Mouse (Mus musculus) heart, adult 9 months (tissue): ENCODE data around the gene Rubcnl.

ENCODE experiments used
- DNase-seq, 2 experiments: peaks; one replicate each; pipeline ENCODE4 v3.0.0; 2022; ENCODE audit warnings: low spot score in 2 of 2

The Rubcnl gene

GRCm38 (mm10) chr14:75017877-75018825, 2.3 kb downstream of the Rubcnl start:
- no peak for DNase-seq

- DNase-seq = no peak
These were observed 3.0 kb downstream of the Rubcnl start for GRCm38 (mm10) chr14:75018829-75019228.

GRCm38 (mm10) chr14:75020581-75021253, 4.9 kb downstream of the Rubcnl start:
- DNase-seq = no peak

- no peak for DNase-seq
These were observed 6.7 kb downstream of the Rubcnl start for GRCm38 (mm10) chr14:75022522-75022921.

- no peak for DNase-seq
These were observed 9.2 kb downstream of the Rubcnl start for GRCm38 (mm10) chr14:75024793-75025710.

DNA sequence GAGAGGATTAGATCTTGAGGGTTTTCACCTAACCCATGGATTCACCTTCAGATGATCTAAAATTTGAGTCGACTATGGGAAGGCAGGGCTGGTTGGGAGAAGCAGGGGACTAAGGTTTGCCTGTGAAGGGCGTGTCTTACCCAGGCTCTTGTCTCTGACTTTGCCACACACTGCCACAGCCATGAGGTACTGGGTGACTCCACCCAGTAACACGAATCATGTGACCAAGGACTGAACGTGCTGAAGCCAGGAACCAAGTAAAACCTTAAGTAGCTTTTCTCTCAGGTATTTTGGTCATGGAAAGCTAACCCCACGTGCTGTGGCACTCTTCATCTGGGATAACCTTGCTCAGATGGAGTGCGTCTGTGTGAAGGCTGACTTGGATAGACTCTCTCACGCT, 14.9 kb downstream of the Rubcnl start:
- no peak for DNase-seq

- DNase-seq = no peak
These were observed 16.3 kb downstream of the Rubcnl start for GRCm38 (mm10) chr14:75031999-75032575.

DNA sequence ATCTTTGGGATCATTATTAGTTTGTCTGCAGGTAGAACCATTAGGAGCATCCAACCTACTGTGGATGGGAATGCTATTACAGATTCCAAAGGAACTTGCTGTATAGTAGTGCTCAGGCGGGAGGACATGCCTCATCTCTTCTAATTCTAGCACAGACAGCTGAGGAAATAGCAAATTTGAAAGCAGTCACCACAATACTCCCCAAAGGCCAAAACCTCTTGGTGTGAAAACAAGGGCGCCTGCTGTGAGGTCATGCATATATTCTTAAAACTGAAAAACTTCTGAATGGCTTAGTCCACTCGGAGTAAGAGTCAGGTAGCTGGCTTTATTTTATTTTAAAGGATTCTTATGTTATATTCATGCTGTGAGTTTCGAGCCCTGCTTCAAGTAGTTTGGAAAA, 16.9 kb downstream of the Rubcnl start:
- DNase-seq = no peak

DNA sequence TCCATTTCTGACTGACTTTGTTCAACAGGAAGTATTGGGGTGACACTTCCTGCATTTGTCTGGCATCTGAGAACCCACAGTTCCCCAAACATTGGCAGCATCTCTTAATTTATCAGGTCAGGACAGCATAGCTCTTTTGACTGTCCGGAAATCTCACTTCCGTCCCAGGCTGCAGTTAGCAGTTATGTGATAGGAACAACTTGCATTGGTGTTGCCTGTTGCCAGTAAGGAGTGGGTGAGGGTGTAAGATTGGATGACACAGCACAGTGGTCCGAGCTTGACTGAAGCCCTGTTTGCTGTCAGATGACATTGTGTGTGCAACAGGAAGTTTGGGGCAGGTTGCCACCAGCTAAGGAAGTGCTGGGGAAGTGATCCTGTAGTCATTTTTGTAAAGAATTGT, 18.4 kb downstream of the Rubcnl start:
- peak; percentile 14 to 56 for DNase-seq

DNA sequence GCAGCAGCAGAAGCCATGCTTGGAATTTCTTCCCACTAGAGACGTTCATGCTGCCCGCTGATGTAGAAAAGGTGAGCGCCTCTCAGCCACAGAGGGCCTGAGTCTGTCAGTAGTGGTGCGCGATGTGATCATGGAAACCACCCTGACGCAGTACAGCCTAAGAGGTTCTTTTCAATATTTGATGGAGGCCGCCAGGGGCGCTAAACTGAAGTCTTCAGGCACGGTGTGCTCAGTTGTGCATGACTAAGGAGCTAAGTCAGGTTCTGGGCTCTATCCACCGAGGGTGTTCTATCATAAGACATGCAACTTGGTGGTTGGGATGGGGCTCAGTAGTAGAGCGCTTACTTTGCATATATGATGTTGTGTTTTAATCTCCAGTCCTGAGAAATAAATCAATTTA, 19.6 kb downstream of the Rubcnl start:
- DNase-seq = no peak

- peak; percentile 6 to 19 for DNase-seq
These were observed 29.4 kb downstream of the Rubcnl start for GRCm38 (mm10) chr14:75045184-75045583.

- DNase-seq = no peak
These were observed 36.6 kb downstream of the Rubcnl start for GRCm38 (mm10) chr14:75052451-75052850.

GRCm38 (mm10) chr14:75054455-75055343, 38.9 kb downstream of the Rubcnl start:
- no peak for DNase-seq

- DNase-seq = peak in 1 of 2 experiments; percentile 33
These were observed 41.1 kb downstream of the Rubcnl start for GRCm38 (mm10) chr14:75056861-75057431.

DNA sequence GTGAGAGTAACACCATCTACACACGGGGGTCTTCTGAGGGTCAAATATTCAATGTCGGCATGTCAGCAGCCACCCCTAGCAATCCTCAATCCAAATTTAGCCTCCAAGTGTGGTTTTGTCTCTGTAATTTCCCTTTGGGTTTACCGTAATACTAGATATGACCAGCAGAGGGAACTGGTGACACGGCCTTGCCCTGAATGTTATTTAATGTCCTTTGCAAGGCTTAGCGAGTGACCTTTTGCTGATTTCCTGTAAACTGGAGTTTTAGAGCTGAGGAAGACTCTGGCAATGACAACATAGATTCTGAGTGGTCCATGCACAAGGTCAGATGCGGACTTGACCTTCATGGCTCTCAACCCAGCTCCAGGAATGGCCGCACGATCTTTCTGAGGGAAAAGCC, 44.7 kb downstream of the Rubcnl start:
- DNase-seq = peak in 1 of 2 experiments; percentile 35

DNA sequence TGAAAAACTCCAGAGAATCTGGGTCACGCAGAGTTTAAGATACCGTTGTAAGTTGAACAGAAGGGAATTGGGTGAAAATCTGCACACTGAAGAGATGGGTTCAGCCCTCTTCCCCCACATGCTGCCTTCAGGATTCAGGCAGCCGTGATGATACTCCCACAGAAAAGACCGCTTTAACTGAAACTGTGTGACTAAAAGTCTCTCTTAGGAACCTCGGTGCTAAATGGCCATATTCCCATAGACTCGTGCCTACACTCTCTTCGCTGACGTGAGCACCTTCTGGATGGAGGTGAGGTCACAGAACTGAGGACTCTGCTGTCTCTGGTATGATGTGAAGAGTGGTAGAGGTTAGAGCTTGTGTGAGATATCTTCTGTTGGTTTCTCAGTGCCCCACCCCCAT, 48.1 kb downstream of the Rubcnl start:
- DNase-seq = no peak

- no peak for DNase-seq
These were observed 48.7 kb downstream of the Rubcnl start for GRCm38 (mm10) chr14:75064520-75064919.

- DNase-seq = no peak
These were observed 49.4 kb downstream of the Rubcnl start for GRCm38 (mm10) chr14:75065211-75065610.

DNA sequence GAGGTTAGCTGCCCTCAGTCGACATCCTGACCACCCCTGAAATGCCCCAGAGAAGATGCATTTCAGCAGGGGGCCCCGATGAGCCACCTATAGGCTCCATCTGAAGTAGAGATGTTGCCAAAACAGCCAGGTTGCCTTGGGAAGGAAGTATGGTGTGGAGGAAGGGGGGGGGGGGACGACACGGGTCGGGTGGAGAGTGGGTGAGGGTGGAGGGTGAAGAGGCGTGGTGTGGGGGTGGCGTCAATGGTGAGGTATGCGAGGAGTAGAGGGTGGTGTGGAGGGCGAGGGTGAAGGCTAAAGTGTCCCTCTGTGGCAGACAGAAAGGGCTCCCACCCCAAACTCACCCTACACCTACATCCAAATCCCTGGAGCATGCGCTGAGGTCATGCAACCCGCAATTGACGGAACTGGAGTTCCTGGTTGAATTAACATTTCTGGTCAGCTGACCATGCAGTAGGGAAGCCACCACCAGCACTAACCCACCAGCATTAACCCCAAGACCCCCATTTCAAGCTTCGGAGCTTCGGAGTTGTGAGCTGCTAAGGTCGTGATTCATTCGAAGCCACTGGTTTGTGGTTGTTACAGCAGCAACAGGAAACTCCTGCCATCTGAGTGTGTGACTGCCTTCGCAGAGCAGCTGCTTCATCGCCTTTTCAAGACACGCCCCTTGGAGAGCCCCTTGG, 52.7 kb downstream of the Rubcnl start:
- DNase-seq = no peak
